Mouse (Mus musculus) hindlimb bud, embryonic 11.5 days (tissue): ENCODE results near the gene Faap100.
"Not testable (repeated sequence)": the region's sequence is repeated elsewhere in the genome, so short reads cannot be mapped to it uniquely, and the experiment has no call there.

ENCODE experiments used
- DNase-seq: peaks from one replicate; pipeline ENCODE4 v3.0.0-alpha.2; 2012; ENCODE audit warnings: low read depth, low spot score; ENCODE audit errors: extremely low spot score

Faap100 gene

GRCm38 (mm10) chr11:120352093-120352350 is 26.5 kb downstream of the Faap100 start:
- not testable (repeated sequence) for DNase-seq

DNA sequence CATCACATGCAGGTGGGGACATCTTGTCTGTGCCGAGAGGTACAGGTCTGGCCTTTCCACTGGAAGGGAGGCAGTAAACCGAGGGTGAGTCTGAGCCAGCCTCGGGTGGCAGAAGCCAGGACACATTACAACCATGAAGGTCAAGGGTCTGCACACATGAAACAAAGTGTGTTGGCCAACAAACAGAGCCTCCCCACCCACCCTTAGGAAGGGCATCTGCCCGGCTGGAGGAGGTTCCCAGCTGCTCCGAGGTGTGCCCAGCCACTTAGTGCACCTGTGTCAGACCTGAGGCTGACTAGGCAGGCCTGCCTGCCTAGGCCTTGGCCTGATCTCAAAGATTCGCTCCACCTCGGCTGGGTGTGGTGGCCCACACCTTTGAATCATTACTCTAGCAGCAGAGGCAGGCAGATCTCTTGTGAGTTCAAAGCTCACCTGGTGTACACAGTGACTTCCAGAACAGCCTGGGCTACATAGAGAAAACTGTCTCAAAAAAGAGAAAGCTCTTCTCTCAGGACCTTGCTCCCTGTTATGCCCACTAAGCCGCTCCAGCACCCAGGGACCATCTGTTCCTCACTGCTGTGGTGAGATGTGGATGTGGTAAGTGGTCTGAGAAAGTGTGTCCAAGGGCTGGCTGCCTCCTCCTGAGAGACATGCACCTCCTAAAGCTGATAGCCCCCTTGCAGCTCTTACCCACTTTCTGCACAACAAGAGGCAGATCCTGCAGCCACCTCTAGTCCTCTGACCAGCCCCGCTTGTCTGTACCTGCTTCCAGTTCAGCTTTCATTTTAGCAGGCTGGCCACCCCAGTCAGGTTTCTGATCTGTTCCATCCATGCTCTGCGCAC is 27.1 kb downstream of the Faap100 start:
- no peak for DNase-seq

- no peak for DNase-seq
Measured at GRCm38 (mm10) chr11:120350711-120351110, 27.9 kb downstream of the Faap100 start.

- no peak for DNase-seq
Measured at GRCm38 (mm10) chr11:120349986-120350702, 28.4 kb downstream of the Faap100 start.

- no peak for DNase-seq
Measured at GRCm38 (mm10) chr11:120349371-120349985, 29.1 kb downstream of the Faap100 start.

- no peak for DNase-seq
Measured at GRCm38 (mm10) chr11:120348684-120349370, 29.7 kb downstream of the Faap100 start.

DNA sequence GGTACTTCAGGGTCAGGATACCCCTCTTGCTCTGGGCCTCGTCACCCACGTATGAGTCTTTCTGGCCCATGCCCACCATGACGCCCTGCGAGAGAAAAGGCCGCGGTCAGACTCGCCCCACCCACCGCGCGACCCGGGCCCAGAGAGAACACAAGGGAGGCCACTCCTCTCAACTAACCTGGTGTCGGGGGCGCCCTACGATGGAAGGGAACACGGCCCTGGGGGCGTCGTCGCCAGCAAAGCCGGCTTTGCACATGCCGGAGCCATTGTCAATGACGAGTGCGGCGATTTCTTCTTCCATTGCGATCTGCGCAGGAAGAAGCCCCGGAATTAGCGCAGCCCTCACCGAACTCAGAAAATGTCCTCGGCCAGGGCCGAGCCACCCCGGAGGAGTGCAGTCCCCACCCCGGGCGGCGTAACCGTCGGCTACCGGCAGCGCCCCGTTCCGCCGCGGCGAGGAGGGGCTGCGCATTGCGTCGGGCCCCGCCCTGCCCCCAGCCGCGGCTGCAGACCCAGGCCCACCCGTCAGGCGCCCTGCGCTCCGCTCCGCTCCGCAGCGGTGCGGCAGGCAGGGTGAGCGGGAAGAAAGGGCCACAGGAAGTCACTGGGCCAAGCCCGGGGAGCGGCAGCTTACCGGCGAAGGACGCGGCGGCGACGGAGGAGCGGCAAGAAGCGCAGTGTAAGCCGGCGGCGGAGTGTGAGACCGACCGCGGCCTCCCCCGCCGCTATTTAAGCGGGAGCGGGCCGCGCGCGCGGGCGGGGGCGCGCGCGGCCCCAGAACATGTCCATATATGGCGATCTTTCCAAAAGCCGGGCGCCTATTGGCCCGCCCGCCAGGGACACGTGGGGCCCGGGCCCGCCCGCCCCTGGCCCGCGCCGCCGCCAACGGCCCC is 30.5 kb downstream of the Faap100 start, which contains the start of gene Actg1:
TSS of gene Actg1 (minus strand) at position 752 of the 893 bp plus-strand sequence.
- DNase-seq, result no peak

- no peak for DNase-seq
Measured at GRCm38 (mm10) chr11:120347301-120347700, 31.3 kb downstream of the Faap100 start.

- not testable (repeated sequence) for DNase-seq
Measured at GRCm38 (mm10) chr11:120346383-120347034, 32.1 kb downstream of the Faap100 start.

DNA sequence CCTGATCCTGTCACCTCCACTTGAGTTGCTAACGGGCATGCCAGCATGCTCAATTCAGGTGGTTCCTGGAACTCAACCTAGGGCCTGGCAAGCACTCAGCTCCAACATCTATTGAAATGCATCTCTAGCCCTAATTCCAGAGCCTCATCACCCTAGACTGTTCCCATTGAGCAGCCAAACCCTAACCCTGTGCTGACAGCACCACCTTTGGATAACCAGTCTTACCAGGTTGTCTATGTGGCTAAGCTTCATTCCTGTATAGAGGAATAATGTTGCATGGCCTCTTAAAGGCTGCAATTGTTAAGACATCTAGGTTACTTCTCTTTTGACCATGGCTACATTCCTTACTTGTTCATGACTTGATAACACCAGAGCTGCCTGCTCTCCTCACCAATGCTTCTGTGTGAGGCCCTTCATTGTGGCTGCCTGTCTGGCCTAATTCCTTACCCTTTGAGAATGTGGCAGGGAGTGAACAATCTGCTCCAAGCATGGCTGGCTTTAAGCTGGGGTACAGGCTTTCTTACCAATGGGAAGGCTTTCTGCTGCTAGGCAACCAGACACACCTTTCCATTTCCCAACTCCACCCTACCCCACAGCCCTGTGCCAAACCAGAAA is 33.4 kb downstream of the Faap100 start:
- DNase-seq, result no peak

- DNase-seq, result no peak
Measured at GRCm38 (mm10) chr11:120344310-120344920, 34.1 kb downstream of the Faap100 start.

GRCm38 (mm10) chr11:120343519-120344309 is 34.9 kb downstream of the Faap100 start:
- no peak for DNase-seq

DNA sequence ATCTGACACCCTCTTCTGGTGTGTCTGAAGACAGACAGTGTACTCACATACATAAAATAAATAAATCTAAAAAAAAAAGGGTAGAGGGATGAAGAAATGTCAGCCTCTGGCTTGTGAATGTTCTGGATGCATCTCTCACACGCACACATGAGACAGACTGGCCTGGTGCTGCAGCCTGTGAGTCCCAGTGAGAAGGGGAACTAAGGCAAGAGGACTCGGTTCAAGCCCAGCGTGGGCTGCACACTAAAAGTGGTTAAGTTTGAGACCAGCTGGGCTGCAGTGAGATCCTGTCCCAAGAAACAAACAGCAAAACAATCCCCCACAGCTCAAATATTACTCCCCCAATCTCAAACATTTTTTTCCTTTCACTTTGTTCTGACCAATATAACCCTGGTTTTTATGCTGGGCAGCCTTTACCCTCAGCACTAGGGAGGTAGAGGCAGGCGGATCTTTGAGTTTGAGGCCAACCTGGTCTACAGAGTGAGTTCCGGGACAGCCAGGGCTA is 35.9 kb downstream of the Faap100 start:
- no peak for DNase-seq

- DNase-seq, result no peak
Measured at GRCm38 (mm10) chr11:120341661-120342060, 36.9 kb downstream of the Faap100 start.

DNA sequence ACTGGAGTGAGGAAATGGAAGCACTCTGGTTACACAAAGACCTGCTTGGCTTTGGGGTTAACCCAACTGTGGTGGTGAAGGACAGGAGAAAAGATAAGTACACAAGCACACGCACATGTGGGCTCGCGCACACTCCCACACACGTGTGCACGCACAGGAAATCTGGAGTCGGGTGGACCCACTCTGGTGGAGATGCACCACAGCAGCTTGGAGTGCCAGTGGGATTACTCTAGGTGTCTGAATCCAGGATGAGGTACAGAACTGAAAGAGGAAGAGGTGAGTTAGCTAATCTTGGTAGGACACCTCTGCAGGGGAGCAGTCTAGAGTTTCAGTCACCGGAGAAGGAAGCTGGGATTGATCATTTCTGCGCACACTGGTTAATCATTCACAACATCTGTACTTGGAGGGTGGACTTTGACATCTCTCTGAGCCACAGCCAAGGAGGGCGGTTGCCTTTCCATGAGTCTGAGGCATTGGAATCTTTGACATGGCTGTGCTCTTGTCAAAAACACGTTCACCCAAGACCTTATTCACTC is 38.5 kb downstream of the Faap100 start:
- no peak for DNase-seq

GRCm38 (mm10) chr11:120338786-120339185 is 39.8 kb downstream of the Faap100 start:
- DNase-seq, result no peak

GRCm38 (mm10) chr11:120337447-120337846 is 41.1 kb downstream of the Faap100 start:
- DNase-seq, result no peak
